Mouse (Mus musculus): ENCODE results near the gene Orc6. TPM values are rescaled to one million over a fixed set of nuclear protein-coding genes. Genes with fewer than 3 reads are reported as not detected.
A peak's percentile ranks its signal among the peaks of the same experiment; 100 is the strongest.

Gene Orc6
- polyA plus RNA-seq, 1 experiment from 2014 or later: 77.5 TPM

GRCm38 (mm10) chr8:85313036-85313435 lies 13.6 kb downstream of the Orc6 start:
- ATAC-seq (ENCODE audit: low FRiP score, low TSS enrichment) (no peak), DNase-seq (no peak)
- H3K4me3 ChIP-seq (replicated peaks; ENCODE audit: low read depth, low read length): no peak overlapping the region
- no peaks in the 10 kb centered on the region for H3K4me1 ChIP-seq (ENCODE audit: control insufficient read depth, insufficient read depth, low read length)
- peaks cover under 1% of the 10 kb centered on the region; the same call in 1 of the 2 replicates for H3K9me3 ChIP-seq (ENCODE audit: control insufficient read depth, low read length)
- H3K36me3 ChIP-seq (ENCODE audit: control insufficient read depth, insufficient read depth, low read length): peaks cover 12% of the 10 kb centered on the region
- H3K27ac ChIP-seq (replicated peaks; ENCODE audit: low read depth, low read length): no peak overlapping the region
- H3K9ac ChIP-seq (replicated peaks; ENCODE audit: low read length): no peak overlapping the region
- H3K4me2 ChIP-seq (ENCODE audit: low read length): no peak overlapping the region
- 86% methylated on average over 3 of the region's 3 CpGs for WGBS
- H3K27me3 ChIP-seq (ENCODE audit: control insufficient read depth, insufficient read depth, low read length): no peaks in the 10 kb centered on the region

GRCm38 (mm10) chr8:85318534-85318933 lies 19.1 kb downstream of the Orc6 start:
- Histone ChIP-seq H3K36me3 (ENCODE audit: control insufficient read depth, insufficient read depth, low read length) (no peaks in the 10 kb centered on the region), H3K4me1 (ENCODE audit: control insufficient read depth, insufficient read depth, low read length) (no peaks in the 10 kb centered on the region), H3K9me3 (ENCODE audit: control insufficient read depth, low read length) (peaks cover 6% of the 10 kb centered on the region; the same call in 1 of the 2 replicates), H3K4me2 (ENCODE audit: low read length) (no peak overlapping the region), H3K27ac (replicated peaks; ENCODE audit: low read depth, low read length) (no peak overlapping the region), H3K27me3 (ENCODE audit: control insufficient read depth, insufficient read depth, low read length) (no peaks in the 10 kb centered on the region), H3K9ac (replicated peaks; ENCODE audit: low read length) (no peak overlapping the region), H3K4me3 (replicated peaks; ENCODE audit: low read depth, low read length) (no peak overlapping the region)
- DNase-seq (no peak), ATAC-seq (ENCODE audit: low FRiP score, low TSS enrichment) (no peak)
- 93% methylated on average over 4 of the region's 4 CpGs for WGBS

DNA sequence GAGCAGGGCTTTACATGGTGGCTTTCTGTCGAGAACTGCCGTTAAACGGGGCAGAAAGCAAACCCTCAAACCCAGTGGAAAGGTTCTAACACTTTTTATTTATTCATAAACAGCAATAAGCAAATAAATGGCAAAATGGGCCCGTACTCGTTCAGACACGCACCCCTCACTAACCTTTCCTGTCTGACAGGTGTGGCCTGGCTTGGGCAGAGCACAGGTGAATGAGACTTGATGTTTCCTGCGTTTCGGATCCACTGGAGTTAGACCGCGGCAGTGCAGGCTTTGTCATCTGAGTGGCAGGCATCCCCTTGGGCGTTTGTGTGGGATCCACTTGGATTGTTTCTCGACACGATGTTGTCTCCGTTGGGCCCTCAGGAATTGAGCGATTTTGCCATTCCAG lies 22.5 kb downstream of the Orc6 start:
- ATAC-seq (ENCODE audit: low FRiP score, low TSS enrichment) (no peak), DNase-seq (no peak)
- Histone ChIP-seq H3K4me3 (replicated peaks; ENCODE audit: low read depth, low read length) (no peak overlapping the region), H3K9me3 (ENCODE audit: control insufficient read depth, low read length) (peaks cover 6% of the 10 kb centered on the region; the same call in 1 of the 2 replicates), H3K9ac (replicated peaks; ENCODE audit: low read length) (no peak overlapping the region), H3K36me3 (ENCODE audit: control insufficient read depth, insufficient read depth, low read length) (no peaks in the 10 kb centered on the region), H3K27me3 (ENCODE audit: control insufficient read depth, insufficient read depth, low read length) (no peaks in the 10 kb centered on the region), H3K27ac (replicated peaks; ENCODE audit: low read depth, low read length) (no peak overlapping the region), H3K4me2 (ENCODE audit: low read length) (no peak overlapping the region), H3K4me1 (ENCODE audit: control insufficient read depth, insufficient read depth, low read length) (no peaks in the 10 kb centered on the region)
- 89% methylated on average over 15 of the region's 15 CpGs for WGBS

GRCm38 (mm10) chr8:85323084-85323483 lies 23.7 kb downstream of the Orc6 start:
- Histone ChIP-seq H3K36me3 (ENCODE audit: control insufficient read depth, insufficient read depth, low read length) (no peaks in the 10 kb centered on the region), H3K4me3 (replicated peaks; ENCODE audit: low read depth, low read length) (no peak overlapping the region), H3K4me2 (ENCODE audit: low read length) (no peak overlapping the region), H3K9ac (replicated peaks; ENCODE audit: low read length) (no peak overlapping the region), H3K4me1 (ENCODE audit: control insufficient read depth, insufficient read depth, low read length) (no peaks in the 10 kb centered on the region), H3K9me3 (ENCODE audit: control insufficient read depth, low read length) (peaks cover 4% of the 10 kb centered on the region; the same call in 1 of the 2 replicates), H3K27me3 (ENCODE audit: control insufficient read depth, insufficient read depth, low read length) (no peaks in the 10 kb centered on the region), H3K27ac (replicated peaks; ENCODE audit: low read depth, low read length) (no peak overlapping the region)
- DNase-seq (no peak), ATAC-seq (ENCODE audit: low FRiP score, low TSS enrichment) (no peak)
- WGBS: 82% methylated on average over 3 of the region's 3 CpGs

- 82% methylated on average over 9 of the region's 9 CpGs for WGBS
- H3K4me3 ChIP-seq (replicated peaks; ENCODE audit: low read depth, low read length): no peak overlapping the region
- ATAC-seq (ENCODE audit: low FRiP score, low TSS enrichment) (no peak), DNase-seq (no peak)
- H3K36me3 ChIP-seq (ENCODE audit: control insufficient read depth, insufficient read depth, low read length): no peaks in the 10 kb centered on the region
- no peaks in the 10 kb centered on the region for H3K9me3 ChIP-seq (ENCODE audit: control insufficient read depth, low read length)
- no peaks in the 10 kb centered on the region for H3K4me1 ChIP-seq (ENCODE audit: control insufficient read depth, insufficient read depth, low read length)
- H3K4me2 ChIP-seq (ENCODE audit: low read length): no peak overlapping the region
- H3K27ac ChIP-seq (replicated peaks; ENCODE audit: low read depth, low read length): no peak overlapping the region
- no peak overlapping the region for H3K9ac ChIP-seq (replicated peaks; ENCODE audit: low read length)
- H3K27me3 ChIP-seq (ENCODE audit: control insufficient read depth, insufficient read depth, low read length): no peaks in the 10 kb centered on the region
These were observed 27.6 kb downstream of the Orc6 start for GRCm38 (mm10) chr8:85327036-85327435.

- ATAC-seq (ENCODE audit: low FRiP score, low TSS enrichment) (no peak), DNase-seq (peak; percentile 8)
- H3K27ac ChIP-seq (replicated peaks; ENCODE audit: low read depth, low read length): no peak overlapping the region
- H3K27me3 ChIP-seq (ENCODE audit: control insufficient read depth, insufficient read depth, low read length): no peaks in the 10 kb centered on the region
- H3K9me3 ChIP-seq (ENCODE audit: control insufficient read depth, low read length): no peaks in the 10 kb centered on the region
- no peak overlapping the region for H3K4me2 ChIP-seq (ENCODE audit: low read length)
- WGBS: 64% methylated on average over 1 of the region's 1 CpGs
- H3K4me1 ChIP-seq (ENCODE audit: control insufficient read depth, insufficient read depth, low read length): no peaks in the 10 kb centered on the region
- no peaks in the 10 kb centered on the region for H3K36me3 ChIP-seq (ENCODE audit: control insufficient read depth, insufficient read depth, low read length)
- no peak overlapping the region for H3K4me3 ChIP-seq (replicated peaks; ENCODE audit: low read depth, low read length)
- no peak overlapping the region for H3K9ac ChIP-seq (replicated peaks; ENCODE audit: low read length)
These were observed 30.1 kb downstream of the Orc6 start for GRCm38 (mm10) chr8:85329506-85329905.

GRCm38 (mm10) chr8:85335105-85335504 lies 35.7 kb downstream of the Orc6 start:
- no peaks in the 10 kb centered on the region for H3K9me3 ChIP-seq (ENCODE audit: control insufficient read depth, low read length)
- no peaks in the 10 kb centered on the region for H3K4me1 ChIP-seq (ENCODE audit: control insufficient read depth, insufficient read depth, low read length)
- no peak for DNase-seq
- no peak overlapping the region for H3K4me3 ChIP-seq (replicated peaks; ENCODE audit: low read depth, low read length)
- no peaks in the 10 kb centered on the region for H3K36me3 ChIP-seq (ENCODE audit: control insufficient read depth, insufficient read depth, low read length)
- no peaks in the 10 kb centered on the region for H3K27me3 ChIP-seq (ENCODE audit: control insufficient read depth, insufficient read depth, low read length)
- H3K27ac ChIP-seq (replicated peaks; ENCODE audit: low read depth, low read length): no peak overlapping the region
- no peak for ATAC-seq (ENCODE audit: low FRiP score, low TSS enrichment)
- no peak overlapping the region for H3K4me2 ChIP-seq (ENCODE audit: low read length)
- no peak overlapping the region for H3K9ac ChIP-seq (replicated peaks; ENCODE audit: low read length)

DNA sequence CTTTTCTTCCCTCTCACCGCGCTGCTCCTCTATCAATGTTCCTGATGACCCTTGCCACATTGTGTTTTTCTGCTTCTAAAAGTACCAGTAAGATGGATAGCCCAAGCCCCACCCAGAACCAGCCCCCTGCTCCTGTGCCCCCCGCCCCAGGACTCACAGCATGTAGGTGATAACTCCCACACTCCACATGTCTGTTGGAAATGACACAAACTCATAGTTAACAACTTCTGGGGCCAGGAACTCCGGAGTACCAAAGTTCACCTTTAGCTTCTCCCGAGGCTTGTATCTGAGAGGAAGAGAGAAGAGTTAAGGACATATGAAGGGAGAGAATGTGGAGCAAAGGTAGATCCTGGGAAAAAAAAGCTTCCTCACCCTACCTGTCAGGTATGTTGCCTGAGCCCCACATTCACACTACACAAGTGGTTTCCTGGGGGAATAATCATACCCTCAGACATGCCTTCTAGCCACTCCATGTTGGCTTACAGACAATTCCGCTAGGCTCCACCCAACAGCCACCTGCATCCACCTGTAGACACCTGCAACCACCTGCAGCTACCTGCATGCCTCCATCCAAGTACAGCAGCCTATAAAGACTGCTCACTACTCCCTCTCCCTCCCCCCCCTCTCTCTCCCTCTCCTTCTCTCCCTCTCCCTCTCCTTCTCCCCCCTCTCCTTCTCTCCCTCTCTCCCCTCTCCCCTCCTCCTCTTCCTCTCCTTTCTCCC lies 36.9 kb downstream of the Orc6 start:
- Histone ChIP-seq H3K4me3 (replicated peaks; ENCODE audit: low read depth, low read length) (no peak overlapping the region), H3K4me2 (ENCODE audit: low read length) (no peak overlapping the region), H3K9me3 (ENCODE audit: control insufficient read depth, low read length) (no peaks in the 10 kb centered on the region), H3K36me3 (ENCODE audit: control insufficient read depth, insufficient read depth, low read length) (no peaks in the 10 kb centered on the region), H3K4me1 (ENCODE audit: control insufficient read depth, insufficient read depth, low read length) (no peaks in the 10 kb centered on the region), H3K9ac (replicated peaks; ENCODE audit: low read length) (no peak overlapping the region), H3K27me3 (ENCODE audit: control insufficient read depth, insufficient read depth, low read length) (no peaks in the 10 kb centered on the region), H3K27ac (replicated peaks; ENCODE audit: low read depth, low read length) (no peak overlapping the region)
- DNase-seq (no peak), ATAC-seq (ENCODE audit: low FRiP score, low TSS enrichment) (no peak)
- 84% methylated on average over 6 of the region's 6 CpGs for WGBS

GRCm38 (mm10) chr8:85337681-85338080 lies 38.2 kb downstream of the Orc6 start:
- Histone ChIP-seq H3K4me3 (replicated peaks; ENCODE audit: low read depth, low read length) (no peak overlapping the region), H3K36me3 (ENCODE audit: control insufficient read depth, insufficient read depth, low read length) (no peaks in the 10 kb centered on the region), H3K9me3 (ENCODE audit: control insufficient read depth, low read length) (no peaks in the 10 kb centered on the region), H3K4me2 (ENCODE audit: low read length) (no peak overlapping the region), H3K9ac (replicated peaks; ENCODE audit: low read length) (no peak overlapping the region), H3K27me3 (ENCODE audit: control insufficient read depth, insufficient read depth, low read length) (no peaks in the 10 kb centered on the region), H3K4me1 (ENCODE audit: control insufficient read depth, insufficient read depth, low read length) (no peaks in the 10 kb centered on the region), H3K27ac (replicated peaks; ENCODE audit: low read depth, low read length) (no peak overlapping the region)
- WGBS: 88% methylated on average over 4 of the region's 4 CpGs
- DNase-seq: no peak
- no peak for ATAC-seq (ENCODE audit: low FRiP score, low TSS enrichment)

Measured in midbrain, embryonic 14.5 days (tissue).